Mouse (Mus musculus) CH12.LX (cell line): ENCODE data around the gene Selenof. TPM values are rescaled to one million over a fixed set of nuclear protein-coding genes. Genes with fewer than 3 reads are reported as not detected.

Experiments
- DNase-seq: peaks from one replicate; pipeline ENCODE4 v3.0.0-alpha.2; 2013; ENCODE audit errors: extremely low read depth
- H3K27ac ChIP-seq: 2 replicates; pipeline ENCODE4 v1.5.1; 2012; ENCODE audit warnings: low read depth, mild to moderate bottlenecking, control low read depth, moderate library complexity; ENCODE audit not compliant: insufficient read depth
- H3K27me3 ChIP-seq: replicated peaks from 2 replicates; pipeline ENCODE3; 2012; ENCODE audit warnings: inconsistent platforms
- H3K36me3 ChIP-seq, 2 experiments: replicated peaks in 1 of 2; 2 replicates each; pipeline versions ENCODE3 to v1.6.1; 2012; ENCODE audit warnings: inconsistent platforms in 1 of 2, low read length in 1 of 2, mild to moderate bottlenecking in 1 of 2, mixed read lengths in 1 of 2, moderate library complexity in 1 of 2; ENCODE audit not compliant: control insufficient read depth in 1 of 2, insufficient read depth in 1 of 2
- H3K4me1 ChIP-seq, 2 experiments: 2 replicates each; pipeline ENCODE4 v1.6.1; 2012; ENCODE audit warnings: inconsistent platforms in 1 of 2, moderate library complexity in 1 of 2; ENCODE audit not compliant: insufficient read depth in 2 of 2, control insufficient read depth in 1 of 2
- H3K4me2 ChIP-seq: 2 replicates; pipeline ENCODE4 v1.6.1; 2012; ENCODE audit warnings: low read depth, mild to moderate bottlenecking, control low read depth; ENCODE audit not compliant: poor library complexity, insufficient read depth, severe bottlenecking
- H3K4me3 ChIP-seq, 3 experiments: fragments of 150-350 bp in 1 of 3; sonication (generic) in 1 of 3; replicated peaks in 1 of 3; 2 replicates each; pipeline versions ENCODE3 to v1.5.1; 2011 to 2012; ENCODE audit warnings: low read depth in 2 of 3, low read length in 2 of 3, mild to moderate bottlenecking in 2 of 3, moderate library complexity in 2 of 3, control low read depth in 1 of 3, improper control_type of control experiment in 1 of 3, inconsistent platforms in 1 of 3, mixed read lengths in 1 of 3; ENCODE audit not compliant: poor library complexity in 1 of 3
- H3K79me2 ChIP-seq: replicated peaks from 2 replicates; pipeline ENCODE4 v1.6.1; 2012; ENCODE audit warnings: mild to moderate bottlenecking, moderate library complexity; ENCODE audit not compliant: control insufficient read depth, poor library complexity, insufficient read depth, severe bottlenecking; ENCODE audit errors: extremely low read depth
- H3K9ac ChIP-seq: 2 replicates; pipeline ENCODE4 v1.6.1; 2012; ENCODE audit warnings: low read depth, mild to moderate bottlenecking, control low read depth, moderate library complexity; ENCODE audit not compliant: insufficient read depth
- H3K9me3 ChIP-seq: replicated peaks from 2 replicates; pipeline ENCODE3; 2012; ENCODE audit warnings: low read length, inconsistent platforms, mixed read lengths
- BHLHE40 ChIP-seq: IDR thresholded peaks from 2 replicates; pipeline ENCODE4 v1.6.1; 2011; ENCODE audit warnings: mild to moderate bottlenecking, low read depth, low read length, improper control_type of control experiment
- CTCF ChIP-seq, 2 experiments: IDR thresholded peaks in 1 of 2; conservative IDR thresholded peaks in 1 of 2; 2 replicates each; pipeline ENCODE4 v1.5.1; 2011 to 2012; ENCODE audit warnings: low read depth in 2 of 2, low read length in 2 of 2, improper control_type of control experiment in 1 of 2, inconsistent platforms in 1 of 2, mild to moderate bottlenecking in 1 of 2, moderate library complexity in 1 of 2
- IRF4 ChIP-seq: IDR thresholded peaks from 2 replicates; pipeline ENCODE4 v1.6.1; 2014; ENCODE audit warnings: low read depth, mild to moderate bottlenecking, inconsistent platforms, low read length, improper control_type of control experiment
- MAX ChIP-seq: IDR thresholded peaks from 2 replicates; pipeline ENCODE4 v1.6.1; 2011; ENCODE audit warnings: low read length, improper control_type of control experiment
- MAZ ChIP-seq: IDR thresholded peaks from 2 replicates; pipeline ENCODE4 v1.6.1; 2012; ENCODE audit warnings: low read depth, mild to moderate bottlenecking, inconsistent platforms, low read length, improper control_type of control experiment, moderate library complexity
- NELFE ChIP-seq: IDR thresholded peaks from 2 replicates; pipeline ENCODE4 v1.6.1; 2011; ENCODE audit warnings: low read depth, low read length, improper control_type of control experiment
- NRF1 ChIP-seq: IDR thresholded peaks from 2 replicates; pipeline ENCODE4 v1.6.1; 2014; ENCODE audit warnings: low read depth, mild to moderate bottlenecking, inconsistent platforms, low read length, improper control_type of control experiment, moderate library complexity
- POLR2AphosphoS2 ChIP-seq: IDR thresholded peaks from 2 replicates; pipeline ENCODE4 v1.6.1; 2011; ENCODE audit warnings: low read depth, low read length, improper control_type of control experiment
- RCOR1 ChIP-seq: conservative IDR thresholded peaks from 2 replicates; pipeline ENCODE4 v1.6.1; 2012; ENCODE audit warnings: low read depth, mild to moderate bottlenecking, inconsistent platforms, low read length, improper control_type of control experiment
- SMC3 ChIP-seq: IDR thresholded peaks from 2 replicates; pipeline ENCODE4 v1.6.1; 2011; ENCODE audit warnings: low read depth, low read length, improper control_type of control experiment
- TBP ChIP-seq: conservative IDR thresholded peaks from 2 replicates; pipeline ENCODE4 v1.6.1; 2011; ENCODE audit warnings: low read depth, low read length, improper control_type of control experiment
- UBTF ChIP-seq: IDR thresholded peaks from 2 replicates; pipeline ENCODE4 v1.6.1; 2012; ENCODE audit warnings: low read depth, mild to moderate bottlenecking, inconsistent platforms, low read length, improper control_type of control experiment, moderate library complexity
- USF1 ChIP-seq: IDR thresholded peaks from 2 replicates; pipeline ENCODE4 v1.6.1; 2014; ENCODE audit warnings: low read depth, mild to moderate bottlenecking, inconsistent platforms, low read length, improper control_type of control experiment
- USF2 ChIP-seq: conservative IDR thresholded peaks from 2 replicates; pipeline ENCODE4 v1.6.1; 2011; ENCODE audit warnings: low read depth, low read length, improper control_type of control experiment
- ZC3H11A ChIP-seq: IDR thresholded peaks from 2 replicates; pipeline ENCODE4 v1.6.1; 2012; ENCODE audit warnings: low read depth, mild to moderate bottlenecking, inconsistent platforms, low read length, improper control_type of control experiment
- ZMIZ1 ChIP-seq: IDR thresholded peaks from 2 replicates; pipeline ENCODE4 v1.6.1; 2012; ENCODE audit warnings: low read depth, mild to moderate bottlenecking, inconsistent platforms, low read length, improper control_type of control experiment
- dilution Hi-C: fragments of 300-500 bp; cut with MboI; formaldehyde crosslinking; loops from 2 replicates; pipeline ENCODE4 v1.14.3; 2020; ENCODE audit warnings: low sequenced_read_pairs; ENCODE audit not compliant: extremely low pct_unique_long_range_greater_than_20kb, extremely low pct_ligation_motif_present
- in situ Hi-C: fragments of 300-500 bp; cut with MboI; formaldehyde crosslinking; loops from 3 replicates; pipeline ENCODE4 v1.14.3; 2019; ENCODE audit warnings: low sequenced_read_pairs, low pct_ligation_motif_present, low pct_unique_long_range_greater_than_20kb, mixed read lengths
- polyA plus RNA-seq: library from polyadenylated mRNA; unstranded; fragments of >175 nt; gene quantifications from 2 replicates; pipeline ENCODE4 v1.2.1, GENCODE M21; 2012; ENCODE audit warnings: low read depth; ENCODE audit not compliant: insufficient read length
- total RNA-seq, 2 experiments: library from RNA; depleted of rRNA; stranded (reverse); fragments of 300-350 nt in 1 of 2; fragments of >200 nt in 1 of 2; gene quantifications; 2 replicates each; pipeline ENCODE4 v1.2.3; 2012 to 2014

Gene Selenof
- total and polyA plus RNA-seq, 3 experiments: 528 to 1,358 (median 678) TPM

DNA sequence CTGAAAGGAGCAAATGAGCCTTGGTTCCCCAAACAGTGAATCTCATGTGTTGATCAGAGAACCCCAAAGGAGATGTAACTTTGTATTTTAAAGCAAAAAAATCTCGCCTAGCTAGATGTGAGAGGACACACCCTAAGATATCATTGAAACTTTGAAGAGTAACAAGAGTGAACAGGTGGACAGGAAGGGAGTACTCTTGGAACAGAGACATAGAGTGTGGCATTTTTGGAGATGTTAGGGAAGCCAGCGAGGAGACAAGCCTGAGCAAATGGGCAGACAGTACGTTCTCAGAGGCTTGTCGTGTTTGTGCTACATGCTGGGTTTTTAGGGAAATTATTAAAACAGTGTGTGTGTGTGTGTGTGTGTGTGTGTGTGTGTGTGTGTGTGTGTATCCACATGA, 68.0 kb downstream of the Selenof start:
- TF ChIP-seq UBTF: no peak
- Histone ChIP-seq H3K4me2 (no peak overlapping the region), H3K4me1 (peaks cover 0 to 3% of the 10 kb centered on the region in 2 experiments; a peak in 1 of 4 replicates), H3K79me2 (no peaks in the 10 kb centered on the region), H3K27me3 (peaks cover 1% of the 10 kb centered on the region), H3K9me3 (peaks cover 4% of the 10 kb centered on the region), H3K27ac (no peak overlapping the region), H3K36me3 (no peaks in the 10 kb centered on the region), H3K4me3 (no peak overlapping the region), H3K9ac (no peak overlapping the region)
- dilution Hi-C loops: no loop called here
- no peak for DNase-seq
- in situ Hi-C loops: no loop called here

DNA sequence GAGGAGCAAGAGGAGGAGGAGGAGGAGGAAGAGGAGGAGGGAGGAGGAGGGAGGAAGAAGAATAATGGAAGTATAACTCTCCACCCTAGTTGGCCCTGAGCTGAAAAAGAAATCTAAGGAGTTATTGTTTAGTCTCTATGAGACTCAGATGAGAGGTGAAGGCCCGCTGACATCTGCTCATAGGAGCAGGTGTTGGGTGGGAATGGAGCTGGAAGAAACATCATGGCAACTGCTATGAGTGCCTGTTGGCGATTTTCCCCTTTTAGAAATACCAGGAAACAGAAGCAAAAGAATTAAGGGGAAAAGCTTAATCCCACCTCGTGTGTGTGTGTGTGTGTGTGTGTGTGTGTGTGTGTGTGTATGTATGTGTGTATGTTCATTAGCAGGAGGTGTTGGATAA, 69.3 kb downstream of the Selenof start:
- in situ Hi-C loops: no loop called here
- Histone ChIP-seq H3K4me1 (peaks cover 0 to 3% of the 10 kb centered on the region in 2 experiments; a peak in 1 of 4 replicates), H3K27ac (no peak overlapping the region), H3K79me2 (no peaks in the 10 kb centered on the region), H3K9me3 (peaks cover 4% of the 10 kb centered on the region), H3K4me2 (no peak overlapping the region), H3K27me3 (peaks cover 1% of the 10 kb centered on the region), H3K36me3 (no peaks in the 10 kb centered on the region), H3K9ac (no peak overlapping the region), H3K4me3 (no peak overlapping the region)
- dilution Hi-C loops: no loop called here
- DNase-seq: no peak
- no peak for TF ChIP-seq TBP
- TF ChIP-seq IRF4: no peak
- TF ChIP-seq CTCF (conservative IDR thresholded peaks at IDR 0.05 in 1 of 2, IDR thresholded peaks at IDR 0.05 in 1 of 2; ENCODE audit: low read depth in 2 of 2, low read length in 2 of 2): no peak
- TF ChIP-seq NRF1: no peak
- TF ChIP-seq ZMIZ1: no peak
- no peak for TF ChIP-seq ZC3H11A
- TF ChIP-seq RCOR1: no peak
- TF ChIP-seq BHLHE40: no peak
- TF ChIP-seq USF2: no peak
- TF ChIP-seq NELFE: no peak
- no peak for TF ChIP-seq UBTF
- TF ChIP-seq MAZ: no peak
- no peak for TF ChIP-seq SMC3
- no peak for TF ChIP-seq MAX
- no peak for TF ChIP-seq POLR2AphosphoS2
- no peak for TF ChIP-seq USF1
